Mouse (Mus musculus) C2C12 (cell line): ENCODE data around the gene Agbl3.

ENCODE experiments used
- CEBPB ChIP-seq: IDR thresholded peaks from one replicate; pipeline ENCODE4 v1.6.1; 2011; ENCODE audit warnings: low read depth, mild to moderate bottlenecking, control low read depth, moderate library complexity
- CTCF ChIP-seq: IDR thresholded peaks from one replicate; pipeline ENCODE4 v1.5.1; 2011; ENCODE audit not compliant: control insufficient read depth, insufficient read depth, insufficient read length
- FOSL1 ChIP-seq: IDR thresholded peaks from one replicate; pipeline ENCODE4 v1.8.0; 2011; ENCODE audit warnings: mild to moderate bottlenecking, low read length; ENCODE audit not compliant: poor library complexity, insufficient read depth, severe bottlenecking

GRCm38 (mm10) chr6:34862381-34862780 lies 82.1 kb downstream of the Agbl3 start:
- no peak for TF ChIP-seq FOSL1
- no peak for TF ChIP-seq CTCF
- TF ChIP-seq CEBPB: no peak
